In genomic region chr13:107810060-107810801, GRCm38 (mm10) we compare ENCODE assay signal across 15 mouse cellular contexts.
DNase-seq lines count a peak whose midpoint lies in the region; ATAC-seq lines count a peak whose summit lies in the region.
"Had no signal": no experiment of that assay in that cellular context is flagged by ENCODE, and none has a peak within 500 bp of the region (broad histone marks: within the 10 kb centered on the region; RNA-seq: fewer than 3 reads in every experiment).

No protein-coding gene starts in this region.

- WGBS in kidney, embryonic 16.5 days = 73% methylated on average over 9 of the region's 9 CpGs
- WGBS in macrophage (ENCODE audit: missing documents) = 27% methylated on average over 9 of the region's 9 CpGs
- 61% methylated on average over 9 of the region's 9 CpGs for WGBS in stomach, embryonic 16.5 days

- no peaks in the 10 kb centered on the region; the same call in 1 of the 2 replicates for H3K36me3 ChIP-seq in kidney, embryonic 16.5 days (ENCODE audit: insufficient read depth, low read length)
- no peaks in the 10 kb centered on the region for H3K36me3 ChIP-seq in macrophage (ENCODE audit: inconsistent target)
- no peaks in the 10 kb centered on the region for H3K36me3 ChIP-seq in stomach, embryonic 16.5 days (ENCODE audit: control insufficient read depth, insufficient read depth, low read length)
- H3K36me3 ChIP-seq: liver, embryonic 13.5 days had no signal

- DNase-seq in kidney, postnatal 10 days = no peak
- peak; percentile 2 for DNase-seq in spleen, adult 12 weeks (ENCODE audit: low spot score)
- DNase-seq in spleen, postnatal 14 days (ENCODE audit: low spot score in 2 of 2) = no peak
- DNase-seq in right cerebral cortex, adult 18-20 months = no peak
- DNase-seq in cerebellum, postnatal 10 days = no peak
- DNase-seq: adrenal gland, postnatal 25 days; cerebellum, postnatal 14 days; heart, postnatal 10 days; layer of hippocampus, adult 9-11 months; liver, embryonic 13.5 days had no signal

- H3K4me2 ChIP-seq in kidney, embryonic 16.5 days (replicated peaks; ENCODE audit: low read depth, low read length) = no peak overlapping the region
- no peak overlapping the region for H3K4me2 ChIP-seq in stomach, embryonic 16.5 days (ENCODE audit: low read depth, low read length)
- H3K4me2 ChIP-seq: liver, embryonic 13.5 days had no signal

- peaks cover 93% of the 10 kb centered on the region for H3K79me2 ChIP-seq in macrophage (ENCODE audit: inconsistent target)

- H3K4me1 ChIP-seq in kidney, embryonic 16.5 days (ENCODE audit: insufficient read depth, low read length) = peaks cover 43% of the 10 kb centered on the region
- peaks cover 25% of the 10 kb centered on the region for H3K4me1 ChIP-seq in stomach, embryonic 16.5 days (ENCODE audit: control insufficient read depth, insufficient read depth, low read length)
- H3K4me1 ChIP-seq: liver, embryonic 13.5 days had no signal

- H3K4me3 ChIP-seq in kidney, embryonic 16.5 days (ENCODE audit: low read length) = no peak overlapping the region
- no peak overlapping the region for H3K4me3 ChIP-seq in macrophage (ENCODE audit: inconsistent target)
- H3K4me3 ChIP-seq in stomach, embryonic 16.5 days (replicated peaks; ENCODE audit: low read length) = no peak overlapping the region
- H3K4me3 ChIP-seq: liver, embryonic 13.5 days had no signal

- H3K27ac ChIP-seq in kidney, embryonic 16.5 days (ENCODE audit: low read length) = peak overlapping the region; percentile 39; the same call in 1 of the 2 replicates
- peak overlapping the region; percentile 40 for H3K27ac ChIP-seq in macrophage
- H3K27ac ChIP-seq in stomach, embryonic 16.5 days (ENCODE audit: low read length) = no peak overlapping the region
- H3K27ac ChIP-seq: kidney, postnatal 0 days; liver, embryonic 13.5 days had no signal

- ATAC-seq in kidney, embryonic 16.5 days (ENCODE audit: low FRiP score, low TSS enrichment) = no peak
- ATAC-seq in stomach, embryonic 16.5 days (ENCODE audit: insufficient read depth, low FRiP score) = peak; percentile 53; the same call in 1 of the 2 replicates
- ATAC-seq: forebrain, embryonic 14.5 days had no signal

- no peaks in the 10 kb centered on the region for H3K9me3 ChIP-seq in kidney, embryonic 16.5 days (ENCODE audit: low read length)
- H3K9me3 ChIP-seq in stomach, embryonic 16.5 days (replicated peaks; ENCODE audit: control insufficient read depth, low read length) = no peaks in the 10 kb centered on the region
- H3K9me3 ChIP-seq: liver, embryonic 13.5 days had no signal

- H3K27me3 ChIP-seq in kidney, embryonic 16.5 days (ENCODE audit: insufficient read depth, low read length) = no peaks in the 10 kb centered on the region
- no peaks in the 10 kb centered on the region for H3K27me3 ChIP-seq in stomach, embryonic 16.5 days (ENCODE audit: control insufficient read depth, insufficient read depth, low read length)
- H3K27me3 ChIP-seq: liver, embryonic 13.5 days had no signal

- no peak overlapping the region for H3K9ac ChIP-seq in kidney, embryonic 16.5 days (replicated peaks; ENCODE audit: low read length)
- no peak overlapping the region for H3K9ac ChIP-seq in stomach, embryonic 16.5 days (ENCODE audit: low read length)
- H3K9ac ChIP-seq: liver, embryonic 13.5 days had no signal
